Mouse (Mus musculus): ENCODE measurements around the gene Clrn2. TPM values are rescaled to one million over a fixed set of nuclear protein-coding genes. Genes with fewer than 3 reads are reported as not detected.

Clrn2 gene
- polyA plus RNA-seq, 1 experiment from 2014 or later: not detected

DNA sequence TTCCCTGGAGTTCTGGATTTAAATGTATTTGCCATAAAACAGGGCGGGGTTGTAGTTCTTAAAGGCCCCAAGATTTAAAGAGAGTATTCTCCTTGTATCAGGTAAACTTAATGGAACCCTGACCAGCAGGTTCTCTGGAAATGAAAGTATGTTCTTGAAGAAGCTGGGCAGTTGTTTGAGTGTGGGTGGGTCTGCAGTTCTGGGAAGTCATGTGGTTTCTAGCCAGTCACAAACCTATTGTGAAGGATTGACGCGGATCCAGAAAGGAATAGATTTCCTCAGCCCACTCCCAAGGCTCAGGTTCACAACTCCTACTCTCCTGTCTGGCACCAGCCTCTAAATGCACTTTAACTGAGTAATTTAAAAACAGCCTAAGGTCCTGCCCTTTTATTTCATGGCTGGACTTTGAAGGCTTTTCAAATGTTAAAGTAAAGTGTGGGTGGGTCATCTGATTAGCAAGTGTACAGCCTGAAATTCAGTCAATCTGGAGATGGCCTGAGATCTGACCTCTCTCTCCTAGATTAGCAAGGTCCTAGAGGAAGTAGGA, 42.0 kb downstream of the Clrn2 start:
- Histone ChIP-seq H3K9ac (ENCODE audit: low read length) (no peak overlapping the region), H3K4me3 (ENCODE audit: low read length) (no peak overlapping the region), H3K27ac (ENCODE audit: low read length) (no peak overlapping the region), H3K4me1 (ENCODE audit: control insufficient read depth, insufficient read depth, low read length) (peaks cover 10% of the 10 kb centered on the region), H3K9me3 (replicated peaks; ENCODE audit: control insufficient read depth, low read length) (no peaks in the 10 kb centered on the region), H3K36me3 (ENCODE audit: control insufficient read depth, insufficient read depth) (peaks cover 17% of the 10 kb centered on the region; the same call in 1 of the 2 replicates), H3K4me2 (ENCODE audit: low read depth, low read length) (no peak overlapping the region), H3K27me3 (ENCODE audit: control insufficient read depth, insufficient read depth, low read length) (0 out of 2 replicates have a peak, but pooled peaks cover 3% of the 10 kb centered on the region)
- ATAC-seq (replicated peaks; ENCODE audit: extremely low read depth, insufficient read depth, low FRiP score): no peak
- 85% methylated on average over 3 of the region's 3 CpGs for whole genome bisulfite sequencing

DNA sequence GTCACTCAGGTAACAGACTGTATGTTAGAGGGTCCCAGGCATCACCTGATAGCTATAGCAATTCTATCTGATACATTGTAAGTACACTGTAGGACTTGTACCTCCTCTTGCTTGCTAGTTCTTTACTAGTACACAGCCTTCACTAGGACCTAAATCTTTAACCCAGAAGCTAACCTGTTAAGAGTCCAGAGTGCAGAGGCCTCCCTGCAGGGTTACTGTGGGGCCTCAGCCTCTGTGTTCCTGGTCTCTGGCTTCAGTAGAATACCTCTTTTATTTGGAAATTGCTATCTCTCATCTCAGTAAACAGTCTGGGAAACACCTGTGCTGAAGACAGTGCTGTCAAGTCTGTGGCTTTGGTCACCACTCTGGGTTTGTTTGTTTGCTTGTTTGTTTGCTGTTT, 42.5 kb downstream of the Clrn2 start:
- Histone ChIP-seq H3K27me3 (ENCODE audit: control insufficient read depth, insufficient read depth, low read length) (0 out of 2 replicates have a peak, but pooled peaks cover 2% of the 10 kb centered on the region), H3K36me3 (ENCODE audit: control insufficient read depth, insufficient read depth) (peaks cover 21% of the 10 kb centered on the region; the same call in 1 of the 2 replicates)
- ATAC-seq (replicated peaks; ENCODE audit: extremely low read depth, insufficient read depth, low FRiP score): no peak

DNA sequence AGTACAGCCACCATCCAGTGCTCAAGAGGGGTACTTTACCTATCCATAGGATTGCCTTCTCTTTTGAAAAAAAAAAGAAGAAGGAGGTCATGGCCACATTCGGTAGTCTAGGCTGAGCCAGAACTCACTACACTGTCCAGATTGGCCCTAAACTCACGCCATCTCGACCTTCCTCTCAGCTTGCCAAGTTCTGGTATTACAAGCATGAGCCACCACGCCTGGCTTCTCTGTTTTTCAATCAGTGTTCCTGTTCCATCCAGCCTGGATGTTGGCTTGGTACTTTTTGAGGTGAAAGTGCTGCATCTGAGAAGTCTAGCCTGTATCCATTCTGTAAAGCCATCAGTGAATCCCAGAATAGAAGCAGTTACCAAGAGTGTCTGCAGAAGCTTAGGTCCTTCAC, 42.9 kb downstream of the Clrn2 start:
- Histone ChIP-seq H3K36me3 (ENCODE audit: control insufficient read depth, insufficient read depth) (peaks cover 25% of the 10 kb centered on the region), H3K27me3 (ENCODE audit: control insufficient read depth, insufficient read depth, low read length) (no peaks in the 10 kb centered on the region), H3K9ac (ENCODE audit: low read length) (no peak overlapping the region), H3K4me1 (ENCODE audit: control insufficient read depth, insufficient read depth, low read length) (peaks cover 10% of the 10 kb centered on the region), H3K27ac (ENCODE audit: low read length) (no peak overlapping the region), H3K4me3 (ENCODE audit: low read length) (no peak overlapping the region), H3K4me2 (ENCODE audit: low read depth, low read length) (no peak overlapping the region), H3K9me3 (replicated peaks; ENCODE audit: control insufficient read depth, low read length) (no peaks in the 10 kb centered on the region)
- WGBS: 84% methylated on average over 4 of the region's 4 CpGs
- ATAC-seq (replicated peaks; ENCODE audit: extremely low read depth, insufficient read depth, low FRiP score): no peak

More for the DNA sequence above, 42.5 kb downstream of the Clrn2 start:
- Histone ChIP-seq H3K9ac (ENCODE audit: low read length) (no peak overlapping the region), H3K9me3 (replicated peaks; ENCODE audit: control insufficient read depth, low read length) (no peaks in the 10 kb centered on the region), H3K4me3 (ENCODE audit: low read length) (no peak overlapping the region), H3K4me2 (ENCODE audit: low read depth, low read length) (no peak overlapping the region), H3K27ac (ENCODE audit: low read length) (no peak overlapping the region), H3K4me1 (ENCODE audit: control insufficient read depth, insufficient read depth, low read length) (peaks cover 10% of the 10 kb centered on the region)

DNA sequence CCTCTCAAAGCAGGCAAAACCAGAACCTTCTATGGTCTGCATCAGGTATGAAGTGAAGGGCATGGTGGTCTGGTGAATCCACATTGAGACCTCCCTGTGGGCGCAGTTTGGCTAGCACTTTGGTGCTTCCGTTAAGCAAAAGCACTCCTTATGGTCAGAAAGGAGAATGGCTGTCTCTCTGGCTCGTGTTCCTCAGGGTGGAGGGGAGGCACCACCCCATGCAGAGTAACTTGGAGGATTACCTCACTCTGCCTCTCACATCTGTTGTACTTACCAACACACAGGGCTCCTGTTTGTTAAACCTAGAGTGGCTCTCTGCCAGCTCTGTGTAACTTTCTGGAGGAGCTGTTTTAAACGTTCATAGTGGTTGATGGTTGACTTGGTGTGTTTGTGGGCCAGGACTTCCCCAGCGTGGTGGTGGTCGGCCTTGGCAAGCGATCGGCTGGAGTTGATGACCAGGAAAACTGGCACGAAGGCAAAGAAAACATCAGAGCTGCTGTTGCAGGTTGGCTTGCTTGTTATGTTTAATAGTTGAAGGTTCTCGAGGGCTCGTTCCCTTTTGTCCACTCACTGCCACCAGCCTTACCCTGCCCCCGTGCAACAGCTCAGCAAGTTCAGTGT, 43.5 kb downstream of the Clrn2 start:
- WGBS: 77% methylated on average over 12 of the region's 12 CpGs
- ATAC-seq (replicated peaks; ENCODE audit: extremely low read depth, insufficient read depth, low FRiP score): no peak

DNA sequence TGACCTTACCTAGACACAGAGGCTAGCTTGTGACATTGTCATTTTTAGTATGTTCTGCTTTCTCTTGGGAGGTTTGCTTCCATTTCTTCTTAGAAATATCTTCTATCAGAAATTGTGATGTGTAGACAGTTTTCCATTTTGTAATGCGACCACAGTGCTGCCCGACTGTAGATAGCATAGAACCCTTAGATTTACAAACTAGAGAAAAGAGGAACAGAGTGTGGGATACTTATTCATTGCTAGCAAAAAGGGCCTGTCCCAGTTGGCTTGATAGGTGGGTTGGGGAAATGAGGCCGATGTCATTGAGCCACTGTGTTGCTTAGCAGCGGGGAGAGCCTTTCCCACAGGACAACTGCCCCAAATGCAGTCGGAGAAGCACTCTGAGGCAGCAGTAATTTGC, 44.0 kb downstream of the Clrn2 start:
- Histone ChIP-seq H3K4me1 (ENCODE audit: control insufficient read depth, insufficient read depth, low read length) (peaks cover 10% of the 10 kb centered on the region), H3K4me3 (ENCODE audit: low read length) (no peak overlapping the region), H3K9me3 (replicated peaks; ENCODE audit: control insufficient read depth, low read length) (no peaks in the 10 kb centered on the region), H3K27me3 (ENCODE audit: control insufficient read depth, insufficient read depth, low read length) (no peaks in the 10 kb centered on the region), H3K27ac (ENCODE audit: low read length) (no peak overlapping the region), H3K4me2 (ENCODE audit: low read depth, low read length) (no peak overlapping the region), H3K36me3 (ENCODE audit: control insufficient read depth, insufficient read depth) (peaks cover 31% of the 10 kb centered on the region), H3K9ac (ENCODE audit: low read length) (no peak overlapping the region)
- no peak for ATAC-seq (replicated peaks; ENCODE audit: extremely low read depth, insufficient read depth, low FRiP score)
- WGBS: 92% methylated on average over 5 of the region's 5 CpGs

More for the DNA sequence above, 43.5 kb downstream of the Clrn2 start:
- no peak overlapping the region for H3K27ac ChIP-seq (ENCODE audit: low read length)
- no peaks in the 10 kb centered on the region for H3K9me3 ChIP-seq (replicated peaks; ENCODE audit: control insufficient read depth, low read length)
- no peak overlapping the region for H3K4me3 ChIP-seq (ENCODE audit: low read length)
- no peaks in the 10 kb centered on the region for H3K27me3 ChIP-seq (ENCODE audit: control insufficient read depth, insufficient read depth, low read length)
- peaks cover 27% of the 10 kb centered on the region for H3K36me3 ChIP-seq (ENCODE audit: control insufficient read depth, insufficient read depth)
- no peak overlapping the region for H3K9ac ChIP-seq (ENCODE audit: low read length)
- H3K4me2 ChIP-seq (ENCODE audit: low read depth, low read length): no peak overlapping the region
- peaks cover 10% of the 10 kb centered on the region for H3K4me1 ChIP-seq (ENCODE audit: control insufficient read depth, insufficient read depth, low read length)

- no peaks in the 10 kb centered on the region for H3K9me3 ChIP-seq (replicated peaks; ENCODE audit: control insufficient read depth, low read length)
- ATAC-seq (replicated peaks; ENCODE audit: extremely low read depth, insufficient read depth, low FRiP score): no peak
- no peak overlapping the region for H3K4me3 ChIP-seq (ENCODE audit: low read length)
- H3K27me3 ChIP-seq (ENCODE audit: control insufficient read depth, insufficient read depth, low read length): no peaks in the 10 kb centered on the region
- 76% methylated on average over 7 of the region's 7 CpGs for WGBS
- H3K36me3 ChIP-seq (ENCODE audit: control insufficient read depth, insufficient read depth): peaks cover 44% of the 10 kb centered on the region
- H3K4me1 ChIP-seq (ENCODE audit: control insufficient read depth, insufficient read depth, low read length): no peaks in the 10 kb centered on the region
- H3K27ac ChIP-seq (ENCODE audit: low read length): no peak overlapping the region
- no peak overlapping the region for H3K4me2 ChIP-seq (ENCODE audit: low read depth, low read length)
- no peak overlapping the region for H3K9ac ChIP-seq (ENCODE audit: low read length)
Measured at GRCm38 (mm10) chr5:45510071-45510470, 56.5 kb downstream of the Clrn2 start.

GRCm38 (mm10) chr5:45512908-45513307, 59.4 kb downstream of the Clrn2 start:
- Histone ChIP-seq H3K9ac (ENCODE audit: low read length) (no peak overlapping the region), H3K4me1 (ENCODE audit: control insufficient read depth, insufficient read depth, low read length) (no peaks in the 10 kb centered on the region), H3K9me3 (replicated peaks; ENCODE audit: control insufficient read depth, low read length) (no peaks in the 10 kb centered on the region), H3K36me3 (ENCODE audit: control insufficient read depth, insufficient read depth) (peaks cover 22% of the 10 kb centered on the region), H3K27ac (ENCODE audit: low read length) (no peak overlapping the region), H3K27me3 (ENCODE audit: control insufficient read depth, insufficient read depth, low read length) (no peaks in the 10 kb centered on the region), H3K4me2 (ENCODE audit: low read depth, low read length) (no peak overlapping the region), H3K4me3 (ENCODE audit: low read length) (no peak overlapping the region)
- no peak for ATAC-seq (replicated peaks; ENCODE audit: extremely low read depth, insufficient read depth, low FRiP score)
- WGBS: 87% methylated on average over 6 of the region's 6 CpGs

DNA sequence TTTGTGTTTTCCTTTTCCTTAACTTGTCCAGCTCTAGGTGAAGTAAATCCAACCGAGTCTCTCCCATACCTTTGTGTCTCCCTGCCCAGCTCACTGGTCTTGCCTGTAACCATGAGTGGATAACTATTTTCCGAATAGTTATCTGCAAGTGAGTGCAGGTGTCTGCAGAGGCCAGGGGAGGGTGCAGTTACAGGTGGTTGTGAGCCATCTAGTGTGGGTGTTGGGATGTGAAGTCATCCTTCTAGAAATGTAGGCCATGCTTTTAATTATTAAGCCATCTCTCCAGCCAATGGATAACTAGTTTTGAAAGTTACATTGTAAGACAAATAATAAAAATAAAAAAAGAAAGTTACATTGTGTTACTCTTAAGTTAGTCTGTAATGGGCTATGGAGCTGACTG, 60.0 kb downstream of the Clrn2 start:
- no peak overlapping the region for H3K27ac ChIP-seq (ENCODE audit: low read length)

More for the DNA sequence above, 60.0 kb downstream of the Clrn2 start:
- Histone ChIP-seq H3K9ac (ENCODE audit: low read length) (no peak overlapping the region), H3K9me3 (replicated peaks; ENCODE audit: control insufficient read depth, low read length) (no peaks in the 10 kb centered on the region), H3K4me2 (ENCODE audit: low read depth, low read length) (no peak overlapping the region), H3K27me3 (ENCODE audit: control insufficient read depth, insufficient read depth, low read length) (no peaks in the 10 kb centered on the region), H3K36me3 (ENCODE audit: control insufficient read depth, insufficient read depth) (peaks cover 21% of the 10 kb centered on the region), H3K4me1 (ENCODE audit: control insufficient read depth, insufficient read depth, low read length) (no peaks in the 10 kb centered on the region), H3K4me3 (ENCODE audit: low read length) (no peak overlapping the region)
- no peak for ATAC-seq (replicated peaks; ENCODE audit: extremely low read depth, insufficient read depth, low FRiP score)
- 87% methylated on average over 2 of the region's 2 CpGs for WGBS

Measured in heart, embryonic 16.5 days (tissue).